ENCODE assay signal across 8 mouse cellular contexts in the genomic region with DNA sequence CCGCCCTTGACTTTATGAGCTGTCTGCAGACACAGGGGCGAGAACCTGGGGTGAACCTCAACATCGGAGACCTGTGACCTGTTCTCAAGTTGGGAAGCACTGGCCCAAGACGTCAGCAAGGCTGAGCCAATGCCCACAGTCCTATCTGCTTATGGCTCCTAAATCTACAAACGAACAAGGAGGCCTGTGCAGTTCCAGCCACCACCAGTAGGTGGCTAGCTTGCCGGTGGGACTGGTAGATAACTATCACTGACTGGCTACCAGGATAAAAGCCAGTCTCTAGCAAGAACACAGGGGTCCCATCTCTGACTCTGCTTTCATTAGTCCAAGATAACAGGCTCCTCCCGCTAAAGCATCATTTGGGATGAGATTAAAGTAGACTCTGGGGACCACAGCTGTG.
DNase-seq lines count a peak whose midpoint lies in the region; ATAC-seq lines count a peak whose summit lies in the region.

No protein-coding gene starts in this region.

- no peak overlapping the region for H3K27ac ChIP-seq in neural tube, embryonic 15.5 days (replicated peaks)
- no peak overlapping the region for H3K27ac ChIP-seq in liver, embryonic 11.5 days (ENCODE audit: low read depth, low read length)

- no peaks in the 10 kb centered on the region for H3K36me3 ChIP-seq in neural tube, embryonic 15.5 days
- H3K36me3 ChIP-seq in liver, embryonic 11.5 days (ENCODE audit: control insufficient read depth, insufficient read depth, low read length): no peaks in the 10 kb centered on the region

- H3K4me2 ChIP-seq in neural tube, embryonic 15.5 days: no peak overlapping the region
- H3K4me2 ChIP-seq in liver, embryonic 11.5 days: no peak overlapping the region

- peak; percentile 90 for DNase-seq in neural tube, embryonic 10.5 days (ENCODE audit: extremely low spot score, low spot score)
- peak; percentile 59 for DNase-seq in c-Kit-positive CD71-positive TER-119-positive erythroid progenitor cells, embryonic 14.5 days (ENCODE audit: low spot score)
- peak; percentile 76 for DNase-seq in kidney, postnatal 14 days
- DNase-seq in liver, embryonic 11.5 days (ENCODE audit: low spot score): peak; percentile 73
- DNase-seq in ovary, postnatal 14 days (ENCODE audit: low spot score): peak; percentile 55
- peak; percentile 83 for DNase-seq in thymus, postnatal 0 days (ENCODE audit: low spot score)

- H3K9me3 ChIP-seq in neural tube, embryonic 15.5 days (replicated peaks): no peaks in the 10 kb centered on the region
- H3K9me3 ChIP-seq in liver, embryonic 11.5 days (ENCODE audit: control insufficient read depth, low read length): no peaks in the 10 kb centered on the region

- H3K27me3 ChIP-seq in neural tube, embryonic 15.5 days (replicated peaks): peaks cover 13% of the 10 kb centered on the region; the same call in 1 of the 2 replicates
- H3K27me3 ChIP-seq in liver, embryonic 11.5 days (replicated peaks; ENCODE audit: control insufficient read depth, insufficient read depth, low read length): no peaks in the 10 kb centered on the region

- H3K4me1 ChIP-seq in neural tube, embryonic 15.5 days: peaks cover 2% of the 10 kb centered on the region; the same call in 1 of the 2 replicates
- no peaks in the 10 kb centered on the region for H3K4me1 ChIP-seq in liver, embryonic 11.5 days (replicated peaks; ENCODE audit: control insufficient read depth, insufficient read depth, low read length)

- no peak for ATAC-seq in neural tube, embryonic 15.5 days (ENCODE audit: low FRiP score)
- peak; percentile 44; the same call in 1 of the 2 replicates for ATAC-seq in frontal cortex, adult (ENCODE audit: low TSS enrichment)
- no peak for ATAC-seq in liver, embryonic 11.5 days (replicated peaks; ENCODE audit: low FRiP score)

- 23% methylated on average over 7 of the region's 7 CpGs for WGBS in neural tube, embryonic 15.5 days
- WGBS in liver, embryonic 11.5 days: 28% methylated on average over 7 of the region's 7 CpGs

- H3K4me3 ChIP-seq in neural tube, embryonic 15.5 days (replicated peaks): no peak overlapping the region
- H3K4me3 ChIP-seq in liver, embryonic 11.5 days (ENCODE audit: low read depth, low read length): no peak overlapping the region

- H3K9ac ChIP-seq in neural tube, embryonic 15.5 days (replicated peaks): no peak overlapping the region
- H3K9ac ChIP-seq in liver, embryonic 11.5 days (ENCODE audit: low read depth, low read length): no peak overlapping the region
